In the genomic region with DNA sequence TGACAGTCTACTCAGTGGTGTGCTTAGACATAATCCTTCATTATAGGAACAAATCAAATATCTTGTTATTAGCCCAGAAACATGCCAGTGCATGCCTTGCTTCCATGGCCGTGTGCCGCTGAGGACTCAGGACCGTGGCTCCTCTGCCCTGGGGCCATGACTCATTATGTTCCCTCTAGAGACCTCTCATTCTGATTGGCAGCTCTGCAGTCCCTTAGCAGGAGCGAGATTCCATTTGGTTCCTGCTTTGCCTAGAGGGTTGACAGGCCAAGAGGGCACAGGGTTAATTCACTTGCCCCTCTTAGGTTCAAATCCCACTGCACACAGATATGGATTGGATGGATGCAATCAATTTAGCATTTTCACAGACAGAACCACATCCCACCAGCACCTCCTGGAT, we compare ENCODE assay signal across 17 mouse cellular contexts.
A peak's percentile ranks its signal among the peaks of the same experiment; 100 is the strongest.
DNase-seq lines count a peak whose midpoint lies in the region; ATAC-seq lines count a peak whose summit lies in the region.
"Had no signal": no experiment of that assay in that cellular context is flagged by ENCODE, and none has a peak within 500 bp of the region (broad histone marks: within the 10 kb centered on the region; RNA-seq: fewer than 3 reads in every experiment).

No protein-coding gene starts in this region.

- H3K9me3 ChIP-seq in midbrain, embryonic 13.5 days, result no peaks in the 10 kb centered on the region
- no peaks in the 10 kb centered on the region for H3K9me3 ChIP-seq in midbrain, embryonic 16.5 days (replicated peaks; ENCODE audit: control insufficient read depth, low read length, poor library complexity, severe bottlenecking)
- H3K9me3 ChIP-seq in limb, embryonic 11.5 days (ENCODE audit: control insufficient read depth, low read length), result no peaks in the 10 kb centered on the region

- no peak overlapping the region for H3K4me3 ChIP-seq in midbrain, embryonic 13.5 days (replicated peaks)
- H3K4me3 ChIP-seq in midbrain, embryonic 16.5 days (ENCODE audit: low read depth, low read length), result no peak overlapping the region
- no peak overlapping the region for H3K4me3 ChIP-seq in limb, embryonic 11.5 days (ENCODE audit: low read depth, low read length)
- H3K4me3 ChIP-seq: heart, embryonic 13.5 days; megakaryocyte, embryonic 14.5 days had no signal

- 51% methylated on average over 4 of the region's 4 CpGs for WGBS in midbrain, embryonic 13.5 days
- WGBS in midbrain, embryonic 16.5 days, result 49% methylated on average over 4 of the region's 4 CpGs
- 72% methylated on average over 4 of the region's 4 CpGs for WGBS in limb, embryonic 11.5 days

- H3K36me3 ChIP-seq in midbrain, embryonic 13.5 days, result no peaks in the 10 kb centered on the region
- H3K36me3 ChIP-seq in midbrain, embryonic 16.5 days (ENCODE audit: control insufficient read depth, insufficient read depth, low read length), result no peaks in the 10 kb centered on the region
- H3K36me3 ChIP-seq in limb, embryonic 11.5 days (ENCODE audit: control insufficient read depth, insufficient read depth, low read length), result no peaks in the 10 kb centered on the region
- H3K36me3 ChIP-seq: heart, embryonic 13.5 days had no signal

- peaks cover 11% of the 10 kb centered on the region; the same call in 1 of the 2 replicates for H3K27me3 ChIP-seq in midbrain, embryonic 13.5 days
- H3K27me3 ChIP-seq in midbrain, embryonic 16.5 days (ENCODE audit: control insufficient read depth, insufficient read depth, low read depth, low read length), result no peaks in the 10 kb centered on the region
- H3K27me3 ChIP-seq in limb, embryonic 11.5 days (ENCODE audit: control insufficient read depth, insufficient read depth, low read length), result no peaks in the 10 kb centered on the region
- H3K27me3 ChIP-seq: heart, embryonic 13.5 days; megakaryocyte, embryonic 14.5 days had no signal

- no peak overlapping the region for H3K9ac ChIP-seq in midbrain, embryonic 13.5 days (replicated peaks)
- no peak overlapping the region for H3K9ac ChIP-seq in midbrain, embryonic 16.5 days (ENCODE audit: low read depth, low read length)
- H3K9ac ChIP-seq in limb, embryonic 11.5 days (ENCODE audit: low read length), result no peak overlapping the region
- H3K9ac ChIP-seq: heart, embryonic 13.5 days; hindbrain, embryonic 14.5 days had no signal

- no peak overlapping the region for H3K4me2 ChIP-seq in midbrain, embryonic 13.5 days (replicated peaks)
- H3K4me2 ChIP-seq in midbrain, embryonic 16.5 days (ENCODE audit: low read length), result no peak overlapping the region
- no peak overlapping the region for H3K4me2 ChIP-seq in limb, embryonic 11.5 days (ENCODE audit: low read depth, severe bottlenecking)
- H3K4me2 ChIP-seq: heart, embryonic 13.5 days; hindbrain, embryonic 14.5 days had no signal

- no peak overlapping the region for H3K27ac ChIP-seq in midbrain, embryonic 13.5 days
- no peak overlapping the region for H3K27ac ChIP-seq in midbrain, embryonic 16.5 days (ENCODE audit: low read length)
- no peak overlapping the region for H3K27ac ChIP-seq in limb, embryonic 11.5 days (replicated peaks; ENCODE audit: low read depth, low read length)
- H3K27ac ChIP-seq: heart, embryonic 13.5 days; hindbrain, embryonic 14.5 days; kidney, postnatal 0 days had no signal

- DNase-seq in ZHBTc4 (ENCODE audit: low read depth, low spot score), result peak; percentile 28
- peak; percentile 18 for DNase-seq in limb, embryonic 11.5 days (ENCODE audit: low spot score)
- DNase-seq in cerebellum, adult 11-12 months, result no peak
- DNase-seq in spleen, postnatal 10 days (ENCODE audit: low spot score in 2 of 2), result no peak
- DNase-seq in lung, postnatal 14 days, result no peak
- DNase-seq: adrenal gland, adult 2 months; cerebellum, adult 9-10 months; liver; lung, postnatal 10 days; right cerebral cortex, adult 18-20 months had no signal

- 0 out of 2 replicates have a peak, but pooled peaks have one; percentile 31 for ATAC-seq in midbrain, embryonic 13.5 days
- ATAC-seq in midbrain, embryonic 16.5 days, result no peak
- no peak for ATAC-seq in limb, embryonic 11.5 days (ENCODE audit: insufficient number of reproducible peaks, low FRiP score, low TSS enrichment, low read depth)
- ATAC-seq: intestine, postnatal 0 days had no signal

- peaks cover 20% of the 10 kb centered on the region for H3K4me1 ChIP-seq in midbrain, embryonic 13.5 days (replicated peaks)
- peaks cover 5% of the 10 kb centered on the region for H3K4me1 ChIP-seq in midbrain, embryonic 16.5 days (ENCODE audit: control insufficient read depth, insufficient read depth, low read length)
- no peaks in the 10 kb centered on the region for H3K4me1 ChIP-seq in limb, embryonic 11.5 days (ENCODE audit: control insufficient read depth, insufficient read depth, low read length)
- H3K4me1 ChIP-seq: megakaryocyte, embryonic 14.5 days had no signal

Comparison
In these comparisons a context has a peak if more than half of its experiments do, and no peak if none do; other contexts are left out.
1. DNase-seq: peak in ZHBTc4 (single experiment) and limb, embryonic 11.5 days (single experiment); none in cerebellum, adult 11-12 months (single experiment), spleen, postnatal 10 days (0 of 2) and lung, postnatal 14 days (single experiment).